Mouse (Mus musculus) G1E-ER4 (cell line): ENCODE data around the gene Mxra8. TPM values are rescaled to one million over a fixed set of nuclear protein-coding genes. Genes with fewer than 3 reads are reported as not detected.

Experiments
- GATA1 ChIP-seq: IDR thresholded peaks from one replicate; pipeline ENCODE4 v1.8.0; 2012; ENCODE audit warnings: low read length, inconsistent platforms
- polyA plus RNA-seq: library from polyadenylated mRNA; stranded (reverse); fragments of >175 nt; gene quantifications from 2 replicates; pipeline ENCODE4 v1.2.3, GENCODE M21; 2012

Gene Mxra8
- polyA plus RNA-seq = 0.04 and 0.12 TPM in 2 replicates

GRCm38 (mm10) chr4:155839483-155839910 is at the start of gene Mxra8:
TSS of gene Mxra8 (plus strand) at chr4:155839680.
- no peak for TF ChIP-seq GATA1

GRCm38 (mm10) chr4:155790021-155790489 is 49.4 kb upstream of the Mxra8 start, which contains the start of gene Ankrd65:
TSS of gene Ankrd65 (plus strand) at chr4:155790439.
- TF ChIP-seq GATA1 = no peak

GRCm38 (mm10) chr4:155790650-155791161 is 48.8 kb upstream of the Mxra8 start:
- no peak for TF ChIP-seq GATA1

GRCm38 (mm10) chr4:155791240-155791933 is 48.1 kb upstream of the Mxra8 start:
- no peak for TF ChIP-seq GATA1

- no peak for TF ChIP-seq GATA1
Observed at GRCm38 (mm10) chr4:155793730-155794129, 45.8 kb upstream of the Mxra8 start.

GRCm38 (mm10) chr4:155802075-155802474 is 37.4 kb upstream of the Mxra8 start:
- no peak for TF ChIP-seq GATA1

GRCm38 (mm10) chr4:155802741-155803339 is 36.6 kb upstream of the Mxra8 start, which contains the start of gene Mrpl20:
TSS of gene Mrpl20 (plus strand) at chr4:155802878.
- TF ChIP-seq GATA1 = no peak

GRCm38 (mm10) chr4:155803340-155804041 is 36.0 kb upstream of the Mxra8 start:
- no peak for TF ChIP-seq GATA1

- no peak for TF ChIP-seq GATA1
Observed at GRCm38 (mm10) chr4:155807841-155808240, 31.6 kb upstream of the Mxra8 start.

- TF ChIP-seq GATA1 = no peak
Observed at GRCm38 (mm10) chr4:155811929-155812664, 27.4 kb upstream of the Mxra8 start, which contains the start of gene Ccnl2. TSS of gene Ccnl2 (plus strand) at chr4:155812489.

- TF ChIP-seq GATA1 = no peak
Observed at GRCm38 (mm10) chr4:155812665-155813181, 26.8 kb upstream of the Mxra8 start.

- no peak for TF ChIP-seq GATA1
Observed at GRCm38 (mm10) chr4:155817533-155817932, 21.9 kb upstream of the Mxra8 start.

GRCm38 (mm10) chr4:155821025-155821424 is 18.5 kb upstream of the Mxra8 start:
- no peak for TF ChIP-seq GATA1

- TF ChIP-seq GATA1 = no peak
Observed at GRCm38 (mm10) chr4:155823443-155823842, 16.0 kb upstream of the Mxra8 start.

GRCm38 (mm10) chr4:155829866-155830265 is 9.6 kb upstream of the Mxra8 start:
- no peak for TF ChIP-seq GATA1
